Mouse (Mus musculus) E14TG2a.4 (cell line): ENCODE measurements around the gene Olfm2.

ENCODE experiments used
- CTCF ChIP-seq: conservative IDR thresholded peaks from 2 replicates; pipeline ENCODE4 v1.5.1; 2014; ENCODE audit warnings: low read length
- POU5F1 ChIP-seq: IDR thresholded peaks from 2 replicates; pipeline ENCODE4 v1.6.1; 2014; ENCODE audit warnings: low read length, borderline replicate concordance

DNA sequence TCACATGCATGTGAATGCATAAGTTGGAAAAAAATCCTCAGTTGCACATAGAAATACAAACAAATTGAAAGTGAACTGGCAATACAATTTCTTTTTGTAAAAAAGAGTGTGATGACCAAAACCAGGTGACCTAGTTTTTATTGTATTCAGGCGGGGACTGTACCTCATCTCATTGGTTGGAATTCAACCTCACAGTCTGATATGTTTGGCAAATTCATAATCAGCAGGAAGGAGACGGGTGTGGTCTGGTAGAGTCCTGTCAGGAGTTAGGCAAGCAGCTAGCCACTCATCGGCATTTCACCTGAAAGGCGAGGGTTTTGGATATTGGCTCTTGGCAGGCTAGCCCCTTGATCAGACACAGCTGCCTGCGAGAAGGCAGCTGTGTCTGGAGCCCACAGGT is 3.1 kb upstream of the Olfm2 start:
- TF ChIP-seq CTCF (no peak), POU5F1 (no peak)
